Mouse (Mus musculus): ENCODE measurements around the gene Brwd3.

- TF ChIP-seq CTCF (IDR thresholded peaks at IDR 0.05; ENCODE audit: borderline replicate concordance, insufficient read depth, low read depth, low read length): no peak
- no peak for TF ChIP-seq POLR2A (IDR thresholded peaks at IDR 0.05; ENCODE audit: borderline replicate concordance, insufficient read depth, low read length)
Observed at GRCm38 (mm10) chrX:108728334-108728733, 105.8 kb downstream of the Brwd3 start.

Data from cerebellum, adult 2 months (tissue).